Mouse (Mus musculus): ENCODE measurements at regions not wholly inside any gene's neighbourhood (a gene's known extent, or its start where the extent isn't known, plus 50 kb on each side); places are given as distances from the start of the nearest gene placed in this dataset.
A peak's percentile ranks its signal among the peaks of the same experiment; 100 is the strongest.

DNA sequence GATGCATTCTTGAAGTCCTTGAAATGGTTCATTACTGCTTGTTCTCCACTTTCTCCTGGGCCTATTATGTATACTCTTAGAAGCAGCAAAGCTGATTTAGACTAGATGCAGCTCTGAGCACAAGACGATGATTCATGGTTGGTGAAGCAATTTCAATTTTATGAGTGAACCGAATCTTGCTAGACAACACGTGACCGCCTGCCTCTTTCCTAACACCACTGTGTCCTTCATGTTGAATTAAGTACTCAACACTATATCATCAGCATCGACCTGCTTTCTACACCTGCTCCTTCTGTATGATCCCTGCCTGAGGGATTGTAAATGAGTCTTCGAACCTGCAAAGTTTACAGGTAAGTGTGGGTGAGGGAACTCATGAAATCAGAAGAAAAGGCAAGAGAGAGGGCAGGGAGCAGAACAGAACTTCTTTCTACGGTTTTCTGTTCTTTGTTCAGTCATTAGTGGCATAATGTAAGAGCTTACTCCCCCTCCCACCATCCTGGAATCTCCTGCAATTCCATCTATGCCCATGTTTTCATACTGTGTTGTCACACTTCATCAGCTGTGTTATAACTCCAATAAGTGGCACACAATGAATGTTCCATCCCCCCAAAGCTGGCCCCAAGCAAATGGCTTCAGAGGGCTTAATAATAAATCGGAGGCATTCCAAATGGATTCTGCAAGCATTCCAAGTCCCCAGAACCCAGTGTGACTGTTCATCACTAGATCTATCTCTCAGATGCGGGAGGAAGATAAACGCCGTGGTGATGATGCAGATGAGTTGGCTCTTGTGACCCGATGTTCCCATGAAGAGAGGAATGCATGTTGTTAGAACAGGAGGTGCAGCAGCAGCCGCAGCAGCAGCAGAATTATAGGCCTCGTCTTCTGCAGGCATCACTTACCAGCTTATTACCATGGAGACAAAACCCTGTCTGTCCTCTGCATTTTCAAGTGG, 224.2 kb upstream of the Serp2 start:
- no peak for DNase-seq (ENCODE audit: low spot score in 2 of 2)
- Histone ChIP-seq H3K27ac (peak overlapping the region; percentile 81), H3K4me3 (no peak overlapping the region)

DNA sequence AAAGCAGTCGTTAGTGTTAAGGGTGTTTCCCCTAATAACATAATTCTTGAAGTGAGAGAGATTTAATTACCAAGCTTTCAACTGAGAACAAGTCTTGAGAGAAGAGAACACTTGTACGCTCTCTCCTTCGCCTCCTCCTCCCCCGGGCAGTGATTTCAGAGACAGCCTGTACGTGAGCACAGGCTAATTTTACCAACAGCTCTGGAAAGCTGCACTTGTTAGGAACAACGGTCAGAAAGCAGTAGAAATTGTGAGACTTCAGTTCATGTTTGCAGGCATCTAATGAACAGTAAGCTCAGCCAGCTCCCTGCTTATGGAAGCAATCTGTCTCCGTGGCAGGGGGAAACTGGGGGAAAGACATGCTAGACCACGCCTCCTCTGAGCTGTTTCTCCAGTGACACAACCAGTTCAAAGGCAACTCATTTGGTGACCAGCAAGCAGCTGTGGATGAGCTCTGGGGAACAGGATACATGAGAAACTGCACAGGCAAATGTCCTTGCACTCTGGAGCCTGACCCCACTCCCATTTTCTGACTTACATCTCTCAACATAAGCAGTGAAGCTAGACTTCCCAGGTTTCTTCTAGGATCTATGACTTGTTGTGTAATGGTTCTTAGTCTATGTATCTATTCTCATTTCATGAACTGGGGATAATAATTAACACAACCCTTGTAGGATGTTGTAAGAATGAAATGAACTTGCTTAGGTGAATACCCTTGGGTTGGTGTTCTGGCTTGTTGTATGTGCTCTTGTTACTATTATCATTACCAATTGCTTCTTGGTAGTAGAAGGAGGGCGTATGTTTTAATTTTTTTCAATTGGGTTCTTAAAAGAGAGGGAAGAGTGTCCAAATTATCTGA, 222.1 kb upstream of the Serp2 start:
- peak overlapping the region; percentile 90 for H3K27ac ChIP-seq
- no peak for TF ChIP-seq CTCF (conservative IDR thresholded peaks at IDR 0.05)
- DNase-seq (ENCODE audit: low spot score in 2 of 2) = peak; percentile 55 to 84

More for the DNA sequence above, 224.2 kb upstream of the Serp2 start:
- TF ChIP-seq CTCF (conservative IDR thresholded peaks at IDR 0.05) = no peak

DNA sequence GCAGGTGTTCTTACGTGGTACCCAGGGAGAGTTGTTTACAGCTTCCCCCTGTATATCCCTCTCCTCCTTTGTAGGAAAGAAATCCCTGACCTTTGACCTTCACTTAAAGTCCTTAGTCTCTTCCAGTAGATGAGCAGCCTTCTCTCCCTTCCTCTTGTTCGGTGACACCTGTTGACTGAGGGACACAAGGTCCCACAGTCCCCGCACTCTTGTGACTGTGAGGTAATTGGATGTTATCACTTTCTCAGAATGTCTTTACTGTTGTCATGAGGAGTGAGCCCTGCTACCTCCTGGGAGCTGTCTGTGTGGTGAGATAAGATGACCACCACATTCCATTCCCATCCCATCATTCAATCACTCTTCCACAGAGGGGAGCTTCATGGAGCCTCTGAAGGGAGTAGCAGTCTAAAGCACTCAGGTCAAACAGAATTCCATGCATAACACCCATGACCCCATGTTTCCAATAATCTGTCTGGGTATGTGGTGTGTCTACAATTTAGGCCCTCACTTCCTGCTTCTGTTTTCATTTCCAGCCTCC, 218.8 kb upstream of the Serp2 start:
- TF ChIP-seq CTCF (conservative IDR thresholded peaks at IDR 0.05) = no peak
- DNase-seq (ENCODE audit: low spot score in 2 of 2) = no peak
- no peak overlapping the region for H3K27ac ChIP-seq
- H3K4me3 ChIP-seq = no peak overlapping the region

More for the DNA sequence above, 222.1 kb upstream of the Serp2 start:
- H3K4me3 ChIP-seq = no peak overlapping the region

DNA sequence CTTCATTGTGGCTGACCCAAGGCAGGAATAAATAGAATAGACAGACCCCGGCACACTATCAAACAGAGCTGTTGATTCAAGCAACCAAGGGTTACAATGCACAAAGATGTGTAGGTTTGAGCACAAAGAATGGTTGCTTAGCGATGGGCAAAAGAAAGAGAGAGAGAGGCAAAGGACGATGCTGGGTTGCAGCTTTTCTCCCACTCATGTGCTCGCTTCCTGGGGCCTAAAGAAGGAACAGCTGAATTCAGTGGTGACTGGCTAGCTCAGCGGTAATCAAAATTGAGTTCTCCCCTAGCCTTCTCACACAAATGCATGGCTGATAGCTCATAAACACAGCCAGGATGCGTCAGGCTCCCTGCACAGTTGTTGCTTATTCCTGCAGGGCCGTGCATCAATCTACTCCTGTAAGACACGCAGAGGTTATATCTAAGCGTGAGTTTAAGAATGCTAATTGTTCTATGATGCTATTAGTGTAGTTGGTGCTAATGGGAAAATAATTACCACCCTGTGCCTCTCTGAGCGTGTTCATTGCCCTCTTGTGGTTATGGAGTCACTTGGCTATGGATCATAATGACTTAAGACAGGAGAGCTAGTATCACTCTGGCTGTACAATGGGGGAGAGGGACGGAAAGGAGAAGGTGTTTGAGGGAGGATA, 216.2 kb upstream of the Serp2 start:
- peak; percentile 71 for TF ChIP-seq CTCF (conservative IDR thresholded peaks at IDR 0.05)
- DNase-seq (ENCODE audit: low spot score in 2 of 2) = no peak
- Histone ChIP-seq H3K27ac (peak overlapping the region; percentile 77), H3K4me3 (no peak overlapping the region)

DNA sequence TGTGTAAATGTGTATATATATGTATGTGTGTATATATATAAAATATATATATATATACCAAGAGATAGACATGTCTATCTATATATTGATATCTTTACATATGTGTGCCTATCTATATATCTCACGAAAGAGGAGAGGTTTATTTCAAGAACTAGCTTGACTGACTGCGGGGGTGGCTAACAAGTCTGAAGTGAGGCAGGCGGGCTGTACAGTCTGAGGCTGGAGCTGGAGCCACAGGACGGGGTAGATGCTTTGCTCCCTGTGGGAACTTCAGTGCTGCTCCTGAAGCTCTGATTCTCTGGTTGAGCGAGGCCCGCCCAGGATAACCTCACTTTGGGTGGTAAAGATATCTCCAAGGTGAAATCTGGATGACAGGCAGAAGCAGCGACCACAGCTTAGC, 213.4 kb upstream of the Serp2 start:
- no peak for DNase-seq (ENCODE audit: low spot score in 2 of 2)
- Histone ChIP-seq H3K27ac (no peak overlapping the region), H3K4me3 (no peak overlapping the region)
- TF ChIP-seq CTCF (conservative IDR thresholded peaks at IDR 0.05) = no peak

DNA sequence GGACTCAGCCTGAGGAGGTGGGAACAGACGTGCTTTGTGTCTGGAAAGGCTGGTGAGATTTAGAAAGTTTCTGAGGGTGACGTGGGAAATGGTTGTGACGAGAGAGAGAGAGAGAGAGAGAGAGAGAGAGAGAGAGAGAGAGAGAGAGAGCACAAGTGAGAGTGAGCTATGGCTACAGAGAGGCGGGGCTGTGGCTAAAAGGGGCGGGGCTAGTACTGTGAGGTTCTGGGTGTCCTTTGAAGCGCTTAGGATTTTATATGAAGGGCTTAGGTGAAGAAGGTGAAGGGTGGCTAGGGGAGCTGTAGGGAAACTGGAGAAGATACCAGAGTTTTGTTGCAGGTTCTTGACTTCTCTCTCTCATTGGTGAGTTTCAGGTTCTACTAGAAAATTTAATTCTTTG, 210.6 kb upstream of the Serp2 start:
- DNase-seq (ENCODE audit: low spot score in 2 of 2) = no peak
- no peak for TF ChIP-seq CTCF (conservative IDR thresholded peaks at IDR 0.05)
- H3K4me3 ChIP-seq = no peak overlapping the region
- H3K27ac ChIP-seq = peak overlapping the region; percentile 94; the same call in 1 of the 2 replicates

DNA sequence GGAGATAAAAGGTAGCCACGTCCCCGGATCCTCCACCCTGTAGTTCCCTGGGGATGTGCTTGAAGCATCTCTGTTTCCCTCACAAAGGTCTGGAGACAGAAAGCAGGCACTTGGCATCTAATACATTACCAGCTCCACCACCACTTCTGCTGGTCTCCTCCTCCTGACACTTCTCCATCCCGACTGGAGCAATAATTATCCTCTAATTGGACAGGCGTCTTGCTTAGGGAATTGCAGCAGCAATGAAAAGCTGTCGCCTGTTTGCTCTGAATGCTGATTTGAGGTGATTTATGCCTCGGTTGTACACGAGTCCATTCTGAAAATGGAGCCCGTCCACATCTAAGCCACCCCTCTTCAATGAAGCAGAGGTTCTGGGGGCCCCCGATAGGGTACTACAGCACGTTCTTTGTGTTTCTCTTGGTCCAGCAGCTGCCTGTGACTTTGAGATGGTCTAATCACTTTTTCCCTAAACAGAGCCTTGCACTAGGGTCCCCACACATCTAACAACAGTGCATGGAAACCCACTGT, 209.6 kb upstream of the Serp2 start:
- Histone ChIP-seq H3K4me3 (no peak overlapping the region), H3K27ac (peak overlapping the region; percentile 94)
- DNase-seq (ENCODE audit: low spot score in 2 of 2) = no peak
- no peak for TF ChIP-seq CTCF (conservative IDR thresholded peaks at IDR 0.05)

DNA sequence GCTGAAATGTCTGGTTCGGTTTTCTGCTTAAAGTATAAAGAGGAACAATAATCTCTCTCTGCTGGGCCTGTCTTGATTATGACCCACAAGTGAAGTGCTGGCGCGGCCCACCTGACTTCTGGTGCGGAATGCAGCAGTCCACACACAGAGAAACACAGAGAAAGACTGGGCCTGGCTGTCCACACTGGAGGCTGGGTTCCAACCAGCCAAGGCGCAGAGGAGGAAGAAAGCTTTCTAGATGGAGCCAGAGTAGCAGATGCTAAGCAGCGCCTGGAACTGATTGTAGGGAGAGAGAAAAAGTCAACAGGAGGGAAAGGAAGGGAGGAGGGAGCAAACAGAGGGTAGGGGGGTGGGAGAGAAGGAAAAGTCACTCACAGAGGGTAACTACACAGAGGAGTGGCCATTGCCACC, 208.4 kb upstream of the Serp2 start:
- H3K4me3 ChIP-seq = no peak overlapping the region
- peak overlapping the region; percentile 94 for H3K27ac ChIP-seq
- no peak for TF ChIP-seq CTCF (conservative IDR thresholded peaks at IDR 0.05)
- peak in 1 of 2 experiments; percentile 55 for DNase-seq (ENCODE audit: low spot score in 2 of 2)

DNA sequence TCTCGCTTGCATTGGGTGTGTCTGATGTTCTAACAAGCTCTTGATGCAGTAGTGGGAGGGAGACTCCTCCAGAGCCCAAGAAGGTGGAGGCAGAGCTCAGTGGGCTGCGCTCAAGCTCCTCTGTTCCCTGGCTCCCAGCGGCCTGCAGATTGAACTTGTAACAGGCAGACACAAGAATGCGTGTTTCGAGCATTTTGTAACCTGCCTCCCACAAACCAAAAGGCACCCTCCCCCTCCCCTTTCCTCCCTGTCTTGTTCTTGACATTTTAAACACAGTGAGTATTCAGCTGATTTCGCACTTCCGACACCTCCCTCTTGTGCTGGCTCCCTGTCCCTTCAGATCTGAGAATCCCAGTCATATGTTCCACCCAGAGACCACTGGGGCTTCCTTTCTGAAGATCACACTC, 207.7 kb upstream of the Serp2 start:
- Histone ChIP-seq H3K27ac (peak overlapping the region; percentile 94), H3K4me3 (no peak overlapping the region)
- TF ChIP-seq CTCF (conservative IDR thresholded peaks at IDR 0.05) = no peak
- peak; percentile 51 to 76 for DNase-seq (ENCODE audit: low spot score in 2 of 2)

DNA sequence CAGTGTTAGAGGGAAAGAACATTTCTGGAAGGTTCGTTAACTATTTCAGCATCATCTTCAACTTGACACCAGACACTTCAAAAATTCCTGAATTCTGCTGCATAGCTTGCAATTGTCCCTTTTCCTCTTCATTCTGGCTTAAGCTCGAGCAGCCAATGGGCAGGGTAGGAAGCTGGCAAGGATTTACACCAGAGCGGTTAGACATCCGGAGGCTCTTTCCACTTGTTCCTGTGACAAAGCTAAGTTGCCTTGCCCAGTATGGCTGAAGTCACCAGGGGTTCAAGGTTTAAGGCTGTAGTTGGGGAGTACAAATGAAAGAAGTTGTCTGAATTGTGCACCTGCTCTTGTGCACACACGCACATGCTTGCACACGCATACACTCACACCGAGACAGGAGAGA, 206.8 kb upstream of the Serp2 start:
- TF ChIP-seq CTCF (conservative IDR thresholded peaks at IDR 0.05) = no peak
- H3K4me3 ChIP-seq = no peak overlapping the region
- H3K27ac ChIP-seq = peak overlapping the region; percentile 94
- DNase-seq (ENCODE audit: low spot score in 2 of 2) = no peak

DNA sequence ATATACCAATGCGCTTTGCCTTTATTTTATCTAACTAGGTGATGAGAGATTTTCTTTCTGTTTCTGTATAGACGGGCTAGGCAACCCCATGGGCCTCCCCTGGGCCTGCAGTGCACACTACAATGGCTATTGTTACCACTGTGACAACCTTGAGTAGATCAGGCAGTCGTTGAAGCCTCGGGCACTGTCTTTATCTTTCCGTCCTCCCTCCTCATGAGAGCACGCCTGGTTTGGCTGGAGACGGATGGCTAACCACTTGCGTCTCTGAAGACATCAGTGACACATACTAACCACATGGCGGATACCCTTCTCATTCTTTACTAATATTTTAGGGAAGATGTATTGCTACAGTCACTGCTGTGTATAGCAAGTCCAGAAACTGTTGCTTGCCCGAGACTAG, 206.1 kb upstream of the Serp2 start:
- DNase-seq (ENCODE audit: low spot score in 2 of 2) = no peak
- TF ChIP-seq CTCF (conservative IDR thresholded peaks at IDR 0.05) = no peak
- H3K27ac ChIP-seq = peak overlapping the region; percentile 94; the same call in 1 of the 2 replicates
- H3K4me3 ChIP-seq = no peak overlapping the region

DNA sequence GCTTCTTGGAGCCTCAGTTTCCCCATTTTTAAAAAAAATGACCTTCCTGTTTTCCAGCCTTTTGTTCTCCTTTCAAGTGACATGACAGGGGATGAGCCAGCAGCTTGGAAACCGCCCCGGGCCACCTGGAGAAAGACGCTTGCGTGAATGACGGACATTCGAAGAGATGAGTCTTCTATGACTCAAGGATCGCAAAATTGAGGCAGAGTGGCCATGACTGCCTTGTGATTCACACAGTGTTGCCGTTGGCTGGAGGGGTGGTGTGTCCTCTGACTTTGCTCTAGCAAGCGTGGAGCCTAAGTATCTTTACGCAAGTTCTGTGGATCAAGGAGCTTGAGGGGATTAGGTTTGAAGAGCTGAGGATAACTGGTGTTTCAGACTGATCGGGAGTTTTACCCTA, 205.0 kb upstream of the Serp2 start:
- no peak for TF ChIP-seq CTCF (conservative IDR thresholded peaks at IDR 0.05)
- DNase-seq (ENCODE audit: low spot score in 2 of 2) = no peak
- Histone ChIP-seq H3K27ac (peak overlapping the region; percentile 94), H3K4me3 (no peak overlapping the region)

Data from layer of hippocampus, adult 2 months (tissue).